Mouse (Mus musculus): ENCODE measurements around the gene Acad12. TPM values are rescaled to one million over a fixed set of nuclear protein-coding genes. Genes with fewer than 3 reads are reported as not detected.
"Not testable (repeated sequence)": the region's sequence is repeated elsewhere in the genome, so short reads cannot be mapped to it uniquely, and the experiment has no call there.

Acad12 gene
- polyA plus RNA-seq, 1 experiment from 2014 or later = 2.5 TPM

GRCm38 (mm10) chr5:121660059-121660896, 41.5 kb upstream of the Acad12 start, which contains the start of the genes Acad10 and Brap:
TSS of gene Acad10 (minus strand) at chr5:121660514.
TSS of gene Brap (plus strand) at chr5:121660563.
- WGBS = 2% methylated on average over 85 of the region's 85 CpGs
- H3K4me3 ChIP-seq (ENCODE audit: low read depth, low read length) = peak within 1 kb of the TSS; percentile 56

GRCm38 (mm10) chr5:121657656-121658055, 38.9 kb upstream of the Acad12 start:
- WGBS = 90% methylated on average over 6 of the region's 6 CpGs
- not testable (repeated sequence) for H3K27ac ChIP-seq (replicated peaks; ENCODE audit: low read depth, low read length); H3K36me3 ChIP-seq (ENCODE audit: control insufficient read depth, insufficient read depth, low read length); H3K4me1 ChIP-seq (ENCODE audit: control insufficient read depth, insufficient read depth, low read length); DNase-seq (ENCODE audit: low spot score); ATAC-seq (ENCODE audit: insufficient number of reproducible peaks, low FRiP score, low TSS enrichment, low read depth); H3K9ac ChIP-seq (ENCODE audit: low read length); H3K27me3 ChIP-seq (ENCODE audit: control insufficient read depth, insufficient read depth, low read length); H3K9me3 ChIP-seq (ENCODE audit: control insufficient read depth, low read length); H3K4me3 ChIP-seq (ENCODE audit: low read depth, low read length); H3K4me2 ChIP-seq (ENCODE audit: low read depth, severe bottlenecking)

More at GRCm38 (mm10) chr5:121660059-121660896, 41.5 kb upstream of the Acad12 start, which contains the start of the genes Acad10 and Brap:
- Histone ChIP-seq H3K27ac (replicated peaks; ENCODE audit: low read depth, low read length) (no peak within 1 kb of the TSS; the same call in 1 of the 2 replicates), H3K9me3 (ENCODE audit: control insufficient read depth, low read length) (no peaks in the 10 kb centered on the region), H3K27me3 (ENCODE audit: control insufficient read depth, insufficient read depth, low read length) (no peaks in the 10 kb centered on the region), H3K36me3 (ENCODE audit: control insufficient read depth, insufficient read depth, low read length) (peaks cover 10% of the 10 kb centered on the region; the same call in 1 of the 2 replicates), H3K4me1 (ENCODE audit: control insufficient read depth, insufficient read depth, low read length) (peaks cover 6% of the 10 kb centered on the region), H3K9ac (ENCODE audit: low read length) (peak within 1 kb of the TSS; percentile 59), H3K4me2 (ENCODE audit: low read depth, severe bottlenecking) (peak within 1 kb of the TSS; percentile 92)
- DNase-seq (ENCODE audit: low spot score) = peak; percentile 96
- ATAC-seq (ENCODE audit: insufficient number of reproducible peaks, low FRiP score, low TSS enrichment, low read depth) = peak; percentile 75

GRCm38 (mm10) chr5:121656866-121657265, 38.1 kb upstream of the Acad12 start:
- whole genome bisulfite sequencing = 81% methylated on average over 6 of the region's 6 CpGs
- H3K4me2 ChIP-seq (ENCODE audit: low read depth, severe bottlenecking); H3K9ac ChIP-seq (ENCODE audit: low read length); H3K27ac ChIP-seq (replicated peaks; ENCODE audit: low read depth, low read length); H3K4me1 ChIP-seq (ENCODE audit: control insufficient read depth, insufficient read depth, low read length); DNase-seq (ENCODE audit: low spot score); H3K27me3 ChIP-seq (ENCODE audit: control insufficient read depth, insufficient read depth, low read length); H3K4me3 ChIP-seq (ENCODE audit: low read depth, low read length); H3K9me3 ChIP-seq (ENCODE audit: control insufficient read depth, low read length); ATAC-seq (ENCODE audit: insufficient number of reproducible peaks, low FRiP score, low TSS enrichment, low read depth); H3K36me3 ChIP-seq (ENCODE audit: control insufficient read depth, insufficient read depth, low read length): not testable (repeated sequence)

GRCm38 (mm10) chr5:121654526-121654925, 35.8 kb upstream of the Acad12 start:
- Histone ChIP-seq H3K36me3 (ENCODE audit: control insufficient read depth, insufficient read depth, low read length) (no peaks in the 10 kb centered on the region), H3K4me1 (ENCODE audit: control insufficient read depth, insufficient read depth, low read length) (no peaks in the 10 kb centered on the region), H3K9me3 (ENCODE audit: control insufficient read depth, low read length) (no peaks in the 10 kb centered on the region), H3K9ac (ENCODE audit: low read length) (no peak overlapping the region), H3K27ac (replicated peaks; ENCODE audit: low read depth, low read length) (no peak overlapping the region), H3K27me3 (ENCODE audit: control insufficient read depth, insufficient read depth, low read length) (no peaks in the 10 kb centered on the region), H3K4me2 (ENCODE audit: low read depth, severe bottlenecking) (no peak overlapping the region), H3K4me3 (ENCODE audit: low read depth, low read length) (no peak overlapping the region)
- DNase-seq (ENCODE audit: low spot score) = no peak
- no peak for ATAC-seq (ENCODE audit: insufficient number of reproducible peaks, low FRiP score, low TSS enrichment, low read depth)
- 81% methylated on average over 4 of the region's 4 CpGs for WGBS

- DNase-seq (ENCODE audit: low spot score) (peak; percentile 26), ATAC-seq (ENCODE audit: insufficient number of reproducible peaks, low FRiP score, low TSS enrichment, low read depth) (no peak)
- Histone ChIP-seq H3K9ac (ENCODE audit: low read length) (no peak overlapping the region), H3K27me3 (ENCODE audit: control insufficient read depth, insufficient read depth, low read length) (no peaks in the 10 kb centered on the region), H3K4me2 (ENCODE audit: low read depth, severe bottlenecking) (no peak overlapping the region), H3K9me3 (ENCODE audit: control insufficient read depth, low read length) (no peaks in the 10 kb centered on the region), H3K4me3 (ENCODE audit: low read depth, low read length) (no peak overlapping the region), H3K27ac (replicated peaks; ENCODE audit: low read depth, low read length) (no peak overlapping the region), H3K4me1 (ENCODE audit: control insufficient read depth, insufficient read depth, low read length) (0 out of 2 replicates have a peak, but pooled peaks cover 2% of the 10 kb centered on the region), H3K36me3 (ENCODE audit: control insufficient read depth, insufficient read depth, low read length) (no peaks in the 10 kb centered on the region)
- 57% methylated on average over 7 of the region's 7 CpGs for WGBS
Measured at GRCm38 (mm10) chr5:121649134-121649533, 30.4 kb upstream of the Acad12 start.

GRCm38 (mm10) chr5:121639601-121640000, 20.9 kb upstream of the Acad12 start:
- WGBS = 91% methylated on average over 9 of the region's 9 CpGs
- Histone ChIP-seq H3K9me3 (ENCODE audit: control insufficient read depth, low read length) (no peaks in the 10 kb centered on the region), H3K4me3 (ENCODE audit: low read depth, low read length) (no peak overlapping the region), H3K27ac (replicated peaks; ENCODE audit: low read depth, low read length) (no peak overlapping the region), H3K9ac (ENCODE audit: low read length) (no peak overlapping the region), H3K4me2 (ENCODE audit: low read depth, severe bottlenecking) (no peak overlapping the region), H3K36me3 (ENCODE audit: control insufficient read depth, insufficient read depth, low read length) (no peaks in the 10 kb centered on the region), H3K4me1 (ENCODE audit: control insufficient read depth, insufficient read depth, low read length) (no peaks in the 10 kb centered on the region), H3K27me3 (ENCODE audit: control insufficient read depth, insufficient read depth, low read length) (no peaks in the 10 kb centered on the region)
- no peak for DNase-seq (ENCODE audit: low spot score)
- ATAC-seq (ENCODE audit: insufficient number of reproducible peaks, low FRiP score, low TSS enrichment, low read depth) = no peak

GRCm38 (mm10) chr5:121637296-121637695, 18.6 kb upstream of the Acad12 start:
- 81% methylated on average over 6 of the region's 6 CpGs for WGBS
- ATAC-seq (ENCODE audit: insufficient number of reproducible peaks, low FRiP score, low TSS enrichment, low read depth) = no peak

GRCm38 (mm10) chr5:121634668-121635067, 15.9 kb upstream of the Acad12 start:
- no peak for DNase-seq (ENCODE audit: low spot score)
- Histone ChIP-seq H3K4me2 (ENCODE audit: low read depth, severe bottlenecking) (no peak overlapping the region), H3K9ac (ENCODE audit: low read length) (no peak overlapping the region), H3K27ac (replicated peaks; ENCODE audit: low read depth, low read length) (no peak overlapping the region), H3K27me3 (ENCODE audit: control insufficient read depth, insufficient read depth, low read length) (no peaks in the 10 kb centered on the region), H3K36me3 (ENCODE audit: control insufficient read depth, insufficient read depth, low read length) (no peaks in the 10 kb centered on the region), H3K4me1 (ENCODE audit: control insufficient read depth, insufficient read depth, low read length) (no peaks in the 10 kb centered on the region), H3K4me3 (ENCODE audit: low read depth, low read length) (no peak overlapping the region), H3K9me3 (ENCODE audit: control insufficient read depth, low read length) (no peaks in the 10 kb centered on the region)
- WGBS = 88% methylated on average over 5 of the region's 5 CpGs
- no peak for ATAC-seq (ENCODE audit: insufficient number of reproducible peaks, low FRiP score, low TSS enrichment, low read depth)

More at GRCm38 (mm10) chr5:121637296-121637695, 18.6 kb upstream of the Acad12 start:
- H3K36me3 ChIP-seq (ENCODE audit: control insufficient read depth, insufficient read depth, low read length) = no peaks in the 10 kb centered on the region
- H3K4me1 ChIP-seq (ENCODE audit: control insufficient read depth, insufficient read depth, low read length) = no peaks in the 10 kb centered on the region
- no peak overlapping the region for H3K9ac ChIP-seq (ENCODE audit: low read length)
- no peaks in the 10 kb centered on the region for H3K9me3 ChIP-seq (ENCODE audit: control insufficient read depth, low read length)
- H3K27me3 ChIP-seq (ENCODE audit: control insufficient read depth, insufficient read depth, low read length) = no peaks in the 10 kb centered on the region
- H3K4me3 ChIP-seq (ENCODE audit: low read depth, low read length) = no peak overlapping the region
- no peak for DNase-seq (ENCODE audit: low spot score)
- H3K27ac ChIP-seq (replicated peaks; ENCODE audit: low read depth, low read length) = no peak overlapping the region
- no peak overlapping the region for H3K4me2 ChIP-seq (ENCODE audit: low read depth, severe bottlenecking)
